Mouse (Mus musculus) spleen, adult 18-20 months (tissue): Measurements from ENCODE around the gene Esd.
A peak's percentile ranks its signal among the peaks of the same experiment; 100 is the strongest.

ENCODE experiments used
- DNase-seq, 2 experiments: peaks; one replicate each; pipeline ENCODE4 v3.0.0; 2022; ENCODE audit warnings: mixed read lengths in 2 of 2

Gene Esd

GRCm38 (mm10) chr14:74732079-74732783, at the start of gene Esd:
Esd (plus strand) TSS chr14:74732297.
- DNase-seq: peak; percentile 93 to 95

DNA sequence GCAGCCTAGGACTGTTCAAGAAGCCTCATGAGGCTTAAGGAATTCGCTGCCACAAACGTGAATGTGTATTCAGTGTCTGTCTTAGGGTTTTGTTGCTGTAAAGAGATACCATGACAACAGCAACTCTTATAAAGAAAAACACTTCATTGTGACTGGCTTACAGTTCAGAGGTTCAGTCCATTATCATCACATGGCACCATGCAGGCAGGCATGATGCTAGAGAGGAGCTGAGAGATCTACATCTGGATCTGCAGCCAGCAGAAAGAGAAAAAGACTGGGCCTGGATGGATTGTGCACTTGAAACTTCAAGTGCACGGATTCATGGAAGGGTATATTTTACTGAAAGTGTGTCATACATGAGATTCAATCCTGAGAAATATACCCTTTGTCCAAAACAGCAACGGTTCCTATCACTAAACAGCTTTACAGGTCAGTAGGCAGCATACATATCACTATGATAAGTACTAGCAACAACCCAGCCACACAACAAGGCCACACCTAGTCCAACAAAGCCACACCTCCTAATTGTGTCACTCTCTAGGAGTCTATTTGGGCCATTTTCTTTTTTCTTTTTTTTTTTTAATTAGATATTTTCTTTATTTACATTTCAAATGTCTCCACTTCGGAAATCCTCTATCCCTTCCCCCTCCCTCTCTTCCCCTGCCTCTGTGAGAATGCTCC, 47.7 kb upstream of the Esd start:
- no peak for DNase-seq

DNA sequence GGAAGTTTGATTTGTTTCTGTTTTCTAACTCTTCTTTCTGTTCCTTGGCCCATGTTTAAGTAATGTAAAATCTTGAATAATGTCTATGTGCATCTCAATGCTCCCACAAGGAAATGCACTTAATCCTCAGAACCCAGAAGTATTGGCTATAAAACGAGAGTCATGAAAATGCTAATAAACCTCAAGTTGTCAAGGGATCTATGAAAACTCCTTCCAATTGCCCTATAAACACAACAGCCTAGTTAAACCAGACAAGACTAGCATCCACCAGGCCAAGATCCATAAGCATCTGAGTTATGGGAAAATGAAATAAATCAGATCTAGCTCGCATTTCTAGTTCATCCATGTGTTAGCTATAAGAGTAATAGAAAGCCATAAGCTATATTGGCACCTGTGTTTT, 40.1 kb upstream of the Esd start:
- DNase-seq: no peak

DNA sequence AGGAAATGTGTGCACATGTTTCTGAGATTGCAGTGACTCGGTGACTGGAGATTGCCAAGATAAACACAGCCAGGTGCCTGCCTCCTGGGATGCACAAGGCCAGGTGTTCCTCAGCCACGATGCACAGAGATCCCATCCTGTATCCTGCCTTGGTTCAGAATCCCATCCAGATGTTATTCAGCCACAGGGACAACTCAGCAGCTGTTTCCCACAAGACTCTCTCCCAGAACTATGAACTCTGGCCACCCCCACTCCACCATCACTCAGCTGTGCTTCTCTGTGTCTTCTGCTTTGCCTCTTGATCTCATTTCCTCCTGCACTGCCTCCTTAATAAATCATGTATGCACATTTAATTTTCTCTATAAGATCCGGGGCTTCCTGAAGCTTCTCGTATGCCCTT, 35.3 kb upstream of the Esd start:
- no peak for DNase-seq

- DNase-seq: no peak
These were observed 34.7 kb upstream of the Esd start for GRCm38 (mm10) chr14:74697432-74697831.

GRCm38 (mm10) chr14:74699241-74699640, 32.9 kb upstream of the Esd start:
- no peak for DNase-seq

GRCm38 (mm10) chr14:74703930-74704329, 28.2 kb upstream of the Esd start:
- no peak for DNase-seq

DNA sequence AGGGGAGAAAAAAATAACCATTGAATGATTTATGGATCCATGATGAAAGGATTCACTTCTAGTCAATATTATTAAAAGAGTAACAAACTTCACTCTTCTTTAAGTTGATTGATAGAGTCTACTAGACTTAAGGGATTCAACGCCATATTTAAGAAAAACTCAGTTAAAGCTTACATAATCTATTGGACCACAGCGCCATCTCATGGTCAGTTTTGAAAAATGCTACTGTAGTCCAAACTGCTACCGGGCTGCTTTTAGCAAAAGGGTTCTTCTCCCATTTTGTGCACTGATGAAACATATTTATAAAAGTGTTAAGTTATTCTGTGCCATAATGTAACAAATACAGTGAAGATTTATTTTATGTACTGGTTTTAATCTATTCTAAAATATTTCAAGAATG, 23.0 kb upstream of the Esd start:
- DNase-seq: peak in 1 of 2 experiments; percentile 16

DNA sequence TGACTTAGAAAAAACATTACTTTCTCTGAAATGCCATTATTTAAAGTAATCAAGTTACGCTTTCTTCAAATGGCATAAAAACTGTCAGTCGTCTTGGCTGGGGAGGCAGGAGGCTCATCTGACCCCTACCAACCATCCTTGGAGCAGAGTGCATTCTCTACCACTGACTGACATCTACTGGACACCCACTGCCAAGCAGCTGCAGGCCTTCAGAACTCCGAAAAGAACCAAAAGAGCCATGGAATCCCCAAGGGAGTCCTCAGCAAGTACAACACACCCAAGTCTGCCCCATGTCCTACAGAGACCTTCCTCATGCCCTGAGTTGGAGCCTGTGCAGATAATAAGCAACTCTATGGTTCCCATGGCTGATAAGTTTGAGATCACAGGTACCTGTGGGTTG, 8.6 kb upstream of the Esd start:
- no peak for DNase-seq

- no peak for DNase-seq
These were observed 647 bp upstream of the Esd start for GRCm38 (mm10) chr14:74731221-74732078.

- no peak for DNase-seq
These were observed 1.3 kb downstream of the Esd start for GRCm38 (mm10) chr14:74733397-74733796.

- DNase-seq: no peak
These were observed 3.4 kb downstream of the Esd start for GRCm38 (mm10) chr14:74735471-74735870.

DNA sequence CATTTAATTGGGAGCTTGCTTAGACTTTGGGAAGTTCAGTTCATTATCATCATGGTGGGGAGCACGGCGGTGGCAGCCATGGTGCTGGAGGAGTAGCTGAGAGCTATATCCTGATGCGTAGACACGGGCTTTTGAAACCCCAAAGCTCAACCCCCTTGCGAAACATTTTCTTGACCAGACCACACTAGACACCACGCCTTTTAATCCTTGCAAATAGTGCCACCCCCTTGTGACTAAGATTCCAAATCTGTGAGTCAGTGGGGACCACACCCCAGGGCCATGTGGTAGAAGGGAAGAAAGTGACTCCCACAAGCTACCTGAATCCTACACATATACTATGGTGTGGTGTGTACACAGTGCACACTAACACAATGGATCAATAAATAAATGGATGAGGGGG, 4.8 kb downstream of the Esd start:
- no peak for DNase-seq

GRCm38 (mm10) chr14:74764191-74764918, 32.3 kb downstream of the Esd start:
- peak; percentile 57 to 79 for DNase-seq

GRCm38 (mm10) chr14:74767892-74768291, 35.8 kb downstream of the Esd start:
- DNase-seq: no peak

GRCm38 (mm10) chr14:74774046-74774619, 42.0 kb downstream of the Esd start:
- no peak for DNase-seq

- no peak for DNase-seq
These were observed 52.3 kb downstream of the Esd start for GRCm38 (mm10) chr14:74784243-74784934.

- DNase-seq: no peak
These were observed 55.6 kb downstream of the Esd start for GRCm38 (mm10) chr14:74787717-74788116.

DNA sequence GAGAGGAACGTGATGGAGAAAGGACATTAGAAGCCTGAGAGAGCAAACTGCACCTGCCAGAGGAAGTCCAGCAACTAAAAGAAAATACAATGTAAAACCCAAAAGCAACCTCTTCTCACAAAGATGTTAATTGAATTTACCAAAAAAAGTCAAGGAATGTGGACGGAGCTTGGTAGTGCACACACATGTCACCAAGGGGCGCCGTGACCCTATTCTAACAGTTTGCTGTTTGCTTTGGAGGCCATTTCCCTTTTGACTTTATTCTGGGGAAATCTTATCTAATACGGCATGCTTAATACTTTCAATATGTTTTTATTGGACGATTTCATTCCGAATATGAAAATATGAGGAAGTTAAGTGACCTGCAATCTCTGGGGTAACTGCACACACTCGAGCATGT, 56.7 kb downstream of the Esd start:
- DNase-seq: no peak

DNA sequence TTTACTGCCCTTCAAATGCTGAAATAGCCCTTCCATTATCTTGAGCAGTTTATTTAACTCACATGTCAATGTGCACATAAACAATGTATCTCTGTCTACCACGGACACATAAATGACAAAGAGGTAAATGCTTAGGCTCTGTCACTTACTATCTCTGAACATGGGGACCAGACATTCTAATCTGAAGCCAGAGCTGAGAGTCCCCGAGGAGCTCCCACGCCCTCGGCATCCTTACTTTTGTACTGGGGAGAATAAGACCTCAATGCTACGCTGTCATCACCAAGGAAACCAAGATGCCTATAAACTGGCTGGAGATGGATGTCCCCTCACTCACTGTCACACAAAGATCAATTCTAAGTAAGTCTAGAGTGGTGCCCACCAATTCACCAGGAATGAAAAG, 58.4 kb downstream of the Esd start:
- no peak for DNase-seq

- no peak for DNase-seq
These were observed 60.7 kb downstream of the Esd start for GRCm38 (mm10) chr14:74792793-74793192.

- DNase-seq: no peak
These were observed 62.8 kb downstream of the Esd start for GRCm38 (mm10) chr14:74794931-74795330.
